In genomic region chr16:97096709-97097108, GRCm38 (mm10) we compare ENCODE assay signal across 13 mouse cellular contexts.
A peak's percentile ranks its signal among the peaks of the same experiment; 100 is the strongest.
DNase-seq lines count a peak whose midpoint lies in the region; ATAC-seq lines count a peak whose summit lies in the region.
"Had no signal": no experiment of that assay in that cellular context is flagged by ENCODE, and none has a peak within 500 bp of the region (broad histone marks: within the 10 kb centered on the region; RNA-seq: fewer than 3 reads in every experiment).

No protein-coding gene starts in this region.

- peaks cover 9% of the 10 kb centered on the region; the same call in 1 of the 2 replicates for H3K4me1 ChIP-seq in kidney, embryonic 16.5 days (ENCODE audit: insufficient read depth, low read length)
- H3K4me1 ChIP-seq in forebrain, embryonic 15.5 days: peaks cover 25% of the 10 kb centered on the region
- H3K4me1 ChIP-seq: megakaryocyte, embryonic 14.5 days had no signal

- H3K4me3 ChIP-seq in kidney, embryonic 16.5 days (ENCODE audit: low read length): no peak overlapping the region
- H3K4me3 ChIP-seq in forebrain, embryonic 15.5 days: no peak overlapping the region
- H3K4me3 ChIP-seq: megakaryocyte, embryonic 14.5 days; neural tube, embryonic 13.5 days had no signal

- no peaks in the 10 kb centered on the region for H3K36me3 ChIP-seq in kidney, embryonic 16.5 days (ENCODE audit: insufficient read depth, low read length)
- no peaks in the 10 kb centered on the region for H3K36me3 ChIP-seq in forebrain, embryonic 15.5 days
- H3K36me3 ChIP-seq: G1E; neural tube, embryonic 13.5 days had no signal

- peak; percentile 51 for DNase-seq in left cerebral cortex, adult 11 months (ENCODE audit: low spot score)
- no peak for DNase-seq in left cerebral cortex, postnatal 10 days (ENCODE audit: extremely low spot score in 1 of 2, low spot score in 2 of 2)
- DNase-seq in brain, adult 2 months (ENCODE audit: low read depth, low spot score): peak; percentile 94
- peak; percentile 52 to 87 for DNase-seq in frontal cortex, adult 2 months (ENCODE audit: extremely low spot score in 1 of 2, low spot score in 1 of 2)
- peak; percentile 52 for DNase-seq in right cerebral cortex, postnatal 25 days
- DNase-seq in embryo, embryonic 9.5 days (ENCODE audit: extremely low spot score): no peak
- DNase-seq: kidney, adult 9 months had no signal

- no peak for ATAC-seq in kidney, embryonic 16.5 days (ENCODE audit: low FRiP score, low TSS enrichment)
- ATAC-seq in forebrain, embryonic 15.5 days (replicated peaks): no peak

- no peak overlapping the region for H3K9ac ChIP-seq in kidney, embryonic 16.5 days (replicated peaks; ENCODE audit: low read length)
- no peak overlapping the region for H3K9ac ChIP-seq in forebrain, embryonic 15.5 days (replicated peaks)
- H3K9ac ChIP-seq: neural tube, embryonic 13.5 days had no signal

- no peak overlapping the region for H3K27ac ChIP-seq in kidney, embryonic 16.5 days (ENCODE audit: low read length)
- H3K27ac ChIP-seq in forebrain, embryonic 15.5 days (replicated peaks): no peak overlapping the region
- H3K27ac ChIP-seq: neural tube, embryonic 13.5 days had no signal

- H3K27me3 ChIP-seq in kidney, embryonic 16.5 days (ENCODE audit: insufficient read depth, low read length): no peaks in the 10 kb centered on the region
- no peaks in the 10 kb centered on the region for H3K27me3 ChIP-seq in forebrain, embryonic 15.5 days
- H3K27me3 ChIP-seq: megakaryocyte, embryonic 14.5 days; neural tube, embryonic 13.5 days had no signal

- 91% methylated on average over 2 of the region's 2 CpGs for WGBS in kidney, embryonic 16.5 days
- WGBS in forebrain, embryonic 15.5 days: 82% methylated on average over 2 of the region's 2 CpGs

- intact Hi-C loops in left cerebral cortex, postnatal 10 days (cut with DNase I): no loop called here

- no peaks in the 10 kb centered on the region for H3K9me3 ChIP-seq in kidney, embryonic 16.5 days (ENCODE audit: low read length)
- no peaks in the 10 kb centered on the region for H3K9me3 ChIP-seq in forebrain, embryonic 15.5 days
- H3K9me3 ChIP-seq: G1E; megakaryocyte, embryonic 14.5 days; neural tube, embryonic 13.5 days had no signal

- H3K4me2 ChIP-seq in kidney, embryonic 16.5 days (replicated peaks; ENCODE audit: low read depth, low read length): no peak overlapping the region
- no peak overlapping the region for H3K4me2 ChIP-seq in forebrain, embryonic 15.5 days (replicated peaks)
- H3K4me2 ChIP-seq: liver, embryonic 11.5 days; neural tube, embryonic 13.5 days had no signal

Comparison
In these comparisons a context has a peak if more than half of its experiments do, and no peak if none do; other contexts are left out.
1. DNase-seq: peak in left cerebral cortex, adult 11 months (single experiment), brain, adult 2 months (single experiment), frontal cortex, adult 2 months (2 of 2) and right cerebral cortex, postnatal 25 days (single experiment); none in left cerebral cortex, postnatal 10 days (0 of 2) and embryo, embryonic 9.5 days (single experiment).